Mouse (Mus musculus) embryonic facial prominence, embryonic 10.5 days (tissue): ENCODE results near the gene Mxd1. TPM values are rescaled to one million over a fixed set of nuclear protein-coding genes. Genes with fewer than 3 reads are reported as not detected.

Experiments
- DNase-seq: peaks from one replicate; pipeline ENCODE4 v3.0.0-alpha.2; 2017; ENCODE audit warnings: low spot score
- H3K27ac ChIP-seq: fragments of 300-500 bp; sonication (generic); replicated peaks from 2 replicates; pipeline ENCODE4 v1.5.1; 2016; ENCODE audit warnings: mild to moderate bottlenecking
- H3K27me3 ChIP-seq: fragments of 300-500 bp; sonication (generic); replicated peaks from 2 replicates; pipeline ENCODE4 v1.6.1; 2016; ENCODE audit warnings: low read depth, mild to moderate bottlenecking; ENCODE audit not compliant: poor library complexity, severe bottlenecking
- H3K36me3 ChIP-seq: fragments of 300-500 bp; sonication (generic); replicated peaks from 2 replicates; pipeline ENCODE4 v1.6.1; 2016; ENCODE audit warnings: mild to moderate bottlenecking, moderate library complexity
- H3K4me1 ChIP-seq: fragments of 300-500 bp; sonication (generic); 2 replicates; pipeline ENCODE4 v1.6.1; 2016
- H3K4me3 ChIP-seq: fragments of 300-500 bp; sonication (generic); 2 replicates; pipeline ENCODE4 v1.5.1; 2016; ENCODE audit warnings: mild to moderate bottlenecking, moderate library complexity
- H3K9me3 ChIP-seq: fragments of 300-500 bp; sonication (generic); 2 replicates; pipeline ENCODE4 v1.6.1; 2016; ENCODE audit warnings: mild to moderate bottlenecking
- WGBS: fragments of 180-500 bp; shearing (Covaris S2); methylation state at CpG from one replicate; pipeline ENCODE4 v1.1.7; 2016; 5-methylcytosine and 5-hydroxymethylcytosine counted together
- polyA plus RNA-seq: library from polyadenylated mRNA; unstranded; fragments of >200 nt; fragmentation: Nextera tagmentation; extraction: Ambion mirVana; gene quantifications from 2 replicates; pipeline ENCODE4 v1.2.1, GENCODE M21; 2016

The Mxd1 gene
- polyA plus RNA-seq = 9.5 and 11.4 TPM in 2 replicates

- peak within 1 kb of the TSS; percentile 73 for H3K27ac ChIP-seq
- peaks cover 29% of the 10 kb centered on the region for H3K36me3 ChIP-seq
- no peaks in the 10 kb centered on the region for H3K9me3 ChIP-seq
- peak within 1 kb of the TSS; percentile 88 for H3K4me3 ChIP-seq
- no peak for DNase-seq
- no peaks in the 10 kb centered on the region for H3K27me3 ChIP-seq
- peaks cover 23% of the 10 kb centered on the region for H3K4me1 ChIP-seq
- under 1% methylated on average over 76 of the region's 76 CpGs for WGBS
These were observed at the start of gene Mxd1 for GRCm38 (mm10) chr6:86668580-86669239. Mxd1 (minus strand) TSS chr6:86669161.

GRCm38 (mm10) chr6:86708072-86708774, 39.3 kb upstream of the Mxd1 start:
- no peak for DNase-seq
- 89% methylated on average over 4 of the region's 4 CpGs for WGBS
- Histone ChIP-seq H3K9me3 (no peaks in the 10 kb centered on the region), H3K4me3 (no peak overlapping the region), H3K36me3 (peaks cover 74% of the 10 kb centered on the region), H3K27ac (no peak overlapping the region), H3K4me1 (no peaks in the 10 kb centered on the region), H3K27me3 (no peaks in the 10 kb centered on the region)

GRCm38 (mm10) chr6:86702577-86702976, 33.6 kb upstream of the Mxd1 start:
- Histone ChIP-seq H3K4me3 (no peak overlapping the region), H3K27me3 (no peaks in the 10 kb centered on the region), H3K36me3 (peaks cover 89% of the 10 kb centered on the region), H3K9me3 (no peaks in the 10 kb centered on the region), H3K27ac (no peak overlapping the region), H3K4me1 (no peaks in the 10 kb centered on the region)
- whole genome bisulfite sequencing = 89% methylated on average over 9 of the region's 9 CpGs
- DNase-seq = no peak

GRCm38 (mm10) chr6:86697903-86698302, 28.9 kb upstream of the Mxd1 start:
- Histone ChIP-seq H3K9me3 (no peaks in the 10 kb centered on the region), H3K27ac (no peak overlapping the region), H3K36me3 (peaks cover 74% of the 10 kb centered on the region), H3K4me3 (no peak overlapping the region), H3K27me3 (no peaks in the 10 kb centered on the region), H3K4me1 (no peaks in the 10 kb centered on the region)
- 85% methylated on average over 6 of the region's 6 CpGs for WGBS
- no peak for DNase-seq

GRCm38 (mm10) chr6:86696213-86696612, 27.3 kb upstream of the Mxd1 start:
- no peak overlapping the region for H3K4me3 ChIP-seq
- peaks cover 60% of the 10 kb centered on the region for H3K36me3 ChIP-seq
- H3K27ac ChIP-seq = no peak overlapping the region
- H3K9me3 ChIP-seq = no peaks in the 10 kb centered on the region
- H3K4me1 ChIP-seq = no peaks in the 10 kb centered on the region
- no peak for DNase-seq
- 91% methylated on average over 10 of the region's 10 CpGs for WGBS
- H3K27me3 ChIP-seq = no peaks in the 10 kb centered on the region

- H3K4me1 ChIP-seq = no peaks in the 10 kb centered on the region
- H3K27ac ChIP-seq = no peak overlapping the region
- peaks cover 59% of the 10 kb centered on the region for H3K36me3 ChIP-seq
- H3K4me3 ChIP-seq = no peak overlapping the region
- H3K9me3 ChIP-seq = no peaks in the 10 kb centered on the region
- H3K27me3 ChIP-seq = no peaks in the 10 kb centered on the region
- DNase-seq = peak; percentile 62
These were observed 25.5 kb upstream of the Mxd1 start for GRCm38 (mm10) chr6:86694465-86694864.

- Histone ChIP-seq H3K27me3 (no peaks in the 10 kb centered on the region), H3K27ac (no peak overlapping the region), H3K9me3 (no peaks in the 10 kb centered on the region), H3K4me3 (no peak overlapping the region), H3K4me1 (peaks cover under 1% of the 10 kb centered on the region; the same call in 1 of the 2 replicates), H3K36me3 (peaks cover 25% of the 10 kb centered on the region)
- 92% methylated on average over 3 of the region's 3 CpGs for WGBS
- no peak for DNase-seq
These were observed 20.7 kb upstream of the Mxd1 start for GRCm38 (mm10) chr6:86689671-86690070.

- no peak overlapping the region for H3K27ac ChIP-seq
- no peak for DNase-seq
- 68% methylated on average over 1 of the region's 1 CpGs for WGBS
- no peaks in the 10 kb centered on the region for H3K9me3 ChIP-seq
- peaks cover 14% of the 10 kb centered on the region for H3K4me1 ChIP-seq
- H3K36me3 ChIP-seq = peaks cover 32% of the 10 kb centered on the region
- H3K27me3 ChIP-seq = no peaks in the 10 kb centered on the region
- no peak overlapping the region for H3K4me3 ChIP-seq
These were observed 18.0 kb upstream of the Mxd1 start for GRCm38 (mm10) chr6:86686971-86687370.

GRCm38 (mm10) chr6:86684655-86685011, 15.7 kb upstream of the Mxd1 start:
- DNase-seq = no peak
- WGBS = 37% methylated on average over 12 of the region's 12 CpGs

GRCm38 (mm10) chr6:86683872-86684654, 15.1 kb upstream of the Mxd1 start, which contains the start of gene Snrnp27:
Snrnp27 (minus strand) TSS chr6:86684522.
- no peaks in the 10 kb centered on the region for H3K9me3 ChIP-seq
- WGBS = 3% methylated on average over 36 of the region's 36 CpGs
- peaks cover 43% of the 10 kb centered on the region for H3K36me3 ChIP-seq
- peaks cover 14% of the 10 kb centered on the region for H3K4me1 ChIP-seq
- peak within 1 kb of the TSS; percentile 86 for H3K27ac ChIP-seq
- peak within 1 kb of the TSS; percentile 75 for H3K4me3 ChIP-seq
- peak; percentile 94 for DNase-seq
- no peaks in the 10 kb centered on the region for H3K27me3 ChIP-seq

More at GRCm38 (mm10) chr6:86684655-86685011, 15.7 kb upstream of the Mxd1 start:
- Histone ChIP-seq H3K9me3 (no peaks in the 10 kb centered on the region), H3K4me1 (peaks cover 14% of the 10 kb centered on the region), H3K27me3 (no peaks in the 10 kb centered on the region), H3K27ac (peak overlapping the region; percentile 86), H3K4me3 (peak overlapping the region; percentile 75), H3K36me3 (peaks cover 38% of the 10 kb centered on the region)

GRCm38 (mm10) chr6:86681289-86681688, 12.3 kb upstream of the Mxd1 start:
- DNase-seq = no peak
- Histone ChIP-seq H3K4me3 (no peak overlapping the region), H3K36me3 (peaks cover 67% of the 10 kb centered on the region), H3K4me1 (peaks cover 14% of the 10 kb centered on the region), H3K9me3 (no peaks in the 10 kb centered on the region), H3K27me3 (no peaks in the 10 kb centered on the region), H3K27ac (no peak overlapping the region)
- 88% methylated on average over 3 of the region's 3 CpGs for WGBS

GRCm38 (mm10) chr6:86678341-86678740, 9.4 kb upstream of the Mxd1 start:
- Histone ChIP-seq H3K27me3 (no peaks in the 10 kb centered on the region), H3K4me1 (peaks cover 5% of the 10 kb centered on the region; the same call in 1 of the 2 replicates), H3K36me3 (peaks cover 97% of the 10 kb centered on the region), H3K4me3 (no peak overlapping the region), H3K27ac (no peak overlapping the region), H3K9me3 (no peaks in the 10 kb centered on the region)
- WGBS = 94% methylated on average over 6 of the region's 6 CpGs
- DNase-seq = no peak
